Mouse (Mus musculus) cortical plate, adult 2 months (tissue): ENCODE results near the gene Heg1.

Source experiments
- CTCF ChIP-seq: fragments of 200-500 bp; IDR thresholded peaks from 2 replicates; pipeline ENCODE4 v1.5.1; 2011; ENCODE audit warnings: mild to moderate bottlenecking, control low read depth, low read length; ENCODE audit not compliant: insufficient read depth; ENCODE audit errors: extremely low read depth
- POLR2A ChIP-seq: fragments of 200-500 bp; IDR thresholded peaks from 2 replicates; pipeline ENCODE4 v1.6.1; 2011; ENCODE audit warnings: mild to moderate bottlenecking, low read length, control low read depth; ENCODE audit not compliant: insufficient read depth; ENCODE audit errors: extremely low read depth

DNA sequence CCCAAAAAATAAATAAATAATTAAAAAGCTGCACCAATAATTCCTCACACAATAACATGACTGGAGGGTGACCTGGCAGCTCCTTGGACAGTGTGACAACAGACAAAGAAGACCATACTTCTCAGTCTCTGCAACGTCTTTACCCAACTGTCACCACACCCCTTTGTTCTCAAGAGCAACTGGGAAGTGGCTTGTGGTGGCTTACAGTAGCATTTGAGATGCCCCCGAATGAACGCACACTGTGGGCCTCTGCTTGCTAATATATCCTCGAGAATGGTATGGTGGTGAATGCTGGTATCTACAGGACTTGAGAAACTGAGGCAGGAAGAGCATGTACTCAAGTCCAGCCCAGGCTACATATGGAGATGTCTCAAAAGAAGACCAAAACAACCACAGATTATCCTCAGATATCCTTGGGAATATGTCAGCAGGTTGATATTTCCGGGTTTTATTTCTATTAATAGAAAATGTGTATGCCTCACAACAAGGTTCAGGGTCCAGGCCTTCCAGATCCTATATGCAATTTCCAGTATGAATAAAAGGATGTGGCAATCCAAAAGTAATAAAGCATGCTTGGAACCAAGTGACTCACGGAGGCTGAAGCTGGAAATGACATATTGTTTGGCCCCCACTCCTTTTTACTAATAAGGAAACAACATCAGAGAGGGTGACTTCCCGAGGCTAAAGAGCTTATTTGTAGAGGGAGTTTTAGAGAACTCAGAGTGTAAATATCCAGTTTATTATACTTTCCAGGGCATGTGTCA is 92.8 kb downstream of the Heg1 start:
- TF ChIP-seq CTCF (no peak), POLR2A (no peak)
